Mouse (Mus musculus) C2C12 (cell line): Measurements from ENCODE around the gene Btaf1.

Source experiments
- FOSL1 ChIP-seq: IDR thresholded peaks from one replicate; pipeline ENCODE4 v1.8.0; 2011; ENCODE audit warnings: mild to moderate bottlenecking, low read length; ENCODE audit not compliant: poor library complexity, insufficient read depth, severe bottlenecking
- MAX ChIP-seq: IDR thresholded peaks from one replicate; pipeline ENCODE4 v1.6.1; 2011; ENCODE audit warnings: mild to moderate bottlenecking, control low read depth

GRCm38 (mm10) chr19:37018411-37018810, 92.5 kb downstream of the Btaf1 start:
- TF ChIP-seq MAX (no peak), FOSL1 (no peak)
